Mouse (Mus musculus) layer of hippocampus, adult 18-20 months (tissue): Measurements from ENCODE around the gene Lamc2. TPM values are rescaled to one million over a fixed set of nuclear protein-coding genes. Genes with fewer than 3 reads are reported as not detected.

Source experiments
- DNase-seq, 2 experiments: peaks; one replicate each; pipeline ENCODE4 v3.0.0; 2022; ENCODE audit warnings: low spot score in 2 of 2
- long read RNA-seq: library from polyadenylated mRNA; stranded (forward); transcript quantifications from one replicate; pipeline ENCODE4 v2.0.0, GENCODE M21; 2021
- total RNA-seq, 2 experiments: library from RNA; stranded (reverse); gene quantifications; 2 replicates each; pipeline ENCODE4 v1.2.3; 2021

Gene Lamc2
- 1 to 10 TPM; 1.7 to 2.8 TPM for total RNA-seq
- long read RNA-seq, partial matches to known transcripts = 0 of 1 reads
- long read RNA-seq, other reads (novel, unspliced or antisense) = 1 of 1 reads

DNA sequence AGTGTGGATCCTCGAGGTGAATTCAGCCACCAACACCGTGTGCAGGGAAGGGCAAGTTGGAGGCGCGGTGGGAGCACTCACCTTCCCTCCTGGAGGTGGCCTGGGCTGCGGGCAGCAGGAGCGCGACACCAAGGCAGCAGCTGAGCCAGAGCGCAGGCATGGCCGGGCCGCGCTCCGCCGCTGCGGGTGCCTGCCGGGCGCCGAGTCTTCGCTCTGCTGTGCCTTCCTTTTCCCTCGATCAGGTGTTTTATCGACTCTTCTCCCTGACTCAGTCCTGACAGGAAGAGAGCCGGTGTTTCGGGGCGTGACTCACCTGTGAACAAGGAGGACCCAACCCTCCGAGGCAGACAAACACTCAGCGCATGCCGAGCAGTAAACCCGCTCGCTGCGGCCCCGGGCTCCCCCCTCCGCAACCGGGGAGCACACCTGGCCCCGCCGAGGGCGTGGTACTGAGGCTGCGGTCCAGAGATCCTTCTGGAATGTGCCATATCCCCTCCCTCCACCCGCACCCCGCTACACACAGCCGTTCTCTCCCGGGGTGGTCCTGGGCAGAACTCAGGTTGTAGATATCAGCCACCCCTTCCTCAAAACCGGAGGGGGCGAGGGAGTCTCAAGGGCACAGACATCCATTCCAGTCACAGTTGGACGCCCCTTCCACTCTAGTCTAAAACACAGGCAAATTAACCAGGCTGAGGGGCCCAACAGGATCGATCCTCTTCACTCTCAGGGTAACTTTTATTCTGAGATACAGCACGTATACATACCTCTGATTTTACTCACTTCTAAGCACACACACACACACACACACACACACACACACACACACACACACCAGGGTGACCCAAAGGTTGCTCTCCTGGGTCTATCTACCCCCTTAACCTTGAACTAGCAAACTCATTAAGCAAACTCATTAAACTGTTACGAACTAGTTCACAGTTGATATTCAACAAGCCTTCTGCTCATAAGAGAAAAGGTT, at the start of gene Lamc2:
Gene Lamc2 (minus strand): TSS at position 620 of the 976 bp plus-strand sequence.
- peak in 1 of 2 experiments; percentile 15 for DNase-seq

- DNase-seq = no peak
Observed at GRCm38 (mm10) chr1:153235576-153235975, 49.3 kb upstream of the Lamc2 start.

- no peak for DNase-seq
Observed at GRCm38 (mm10) chr1:153231681-153232080, 45.4 kb upstream of the Lamc2 start.

GRCm38 (mm10) chr1:153227916-153228315, 41.7 kb upstream of the Lamc2 start:
- DNase-seq = no peak

GRCm38 (mm10) chr1:153227096-153227495, 40.8 kb upstream of the Lamc2 start:
- no peak for DNase-seq

GRCm38 (mm10) chr1:153225786-153226725, 39.8 kb upstream of the Lamc2 start:
- DNase-seq = peak; percentile 39 to 68

DNA sequence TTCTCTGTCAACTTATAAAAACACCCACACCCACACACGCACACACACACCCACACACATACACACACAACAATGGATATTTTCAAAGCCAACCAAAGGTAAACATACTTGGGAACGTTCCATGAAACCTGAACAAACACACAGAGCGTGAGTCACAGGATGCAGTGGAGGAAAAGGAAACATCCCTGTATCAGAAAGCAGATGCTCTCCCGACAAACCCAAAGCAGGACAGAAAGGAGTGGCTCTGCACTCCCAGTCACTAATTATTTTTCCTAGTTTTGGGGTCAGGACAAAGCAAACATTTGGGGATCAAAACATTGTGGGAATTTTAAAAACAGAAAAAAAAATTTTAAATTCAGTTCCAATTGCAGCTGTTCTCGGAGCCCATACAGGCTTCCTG, 38.1 kb upstream of the Lamc2 start:
- DNase-seq = peak in 1 of 2 experiments; percentile 25

DNA sequence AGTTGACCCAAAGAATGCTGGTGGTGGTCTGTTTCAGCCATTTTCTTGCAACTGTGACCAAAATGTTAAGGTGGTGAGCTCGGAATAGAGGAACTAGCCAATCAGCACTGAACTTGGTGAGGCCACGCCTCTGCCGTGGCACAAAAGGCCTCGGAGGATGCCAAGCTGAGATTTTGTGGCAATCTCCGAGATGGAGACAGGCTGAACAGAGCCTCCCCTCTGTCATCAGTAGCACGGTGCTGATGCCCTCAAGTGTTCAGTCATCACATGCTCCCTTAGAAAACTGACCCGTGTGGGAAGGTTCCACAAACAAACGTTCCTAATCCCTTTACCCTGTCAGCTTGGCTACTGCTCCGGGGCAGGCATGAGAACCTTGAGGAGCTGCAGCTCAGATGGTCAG, 33.1 kb upstream of the Lamc2 start:
- no peak for DNase-seq

DNA sequence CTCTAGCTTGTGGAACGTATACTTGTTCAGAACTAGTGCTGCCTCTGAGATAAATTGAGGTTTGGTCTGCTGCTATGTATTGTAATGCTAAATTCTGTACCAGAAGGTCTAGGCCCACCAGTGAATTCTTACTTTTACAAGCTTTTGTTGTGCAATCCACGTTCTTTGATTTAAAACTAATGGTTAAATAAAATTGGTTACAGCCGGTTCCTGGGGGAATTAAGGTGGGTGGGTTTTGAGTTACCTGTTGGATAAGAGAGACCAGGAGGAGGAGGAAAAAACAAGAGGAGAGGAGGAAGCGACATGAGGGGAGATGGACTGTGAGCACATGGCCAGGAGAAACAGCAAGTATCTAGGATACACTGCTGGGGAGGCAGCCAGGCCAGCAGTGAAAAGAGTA, 30.3 kb upstream of the Lamc2 start:
- DNase-seq = no peak

DNA sequence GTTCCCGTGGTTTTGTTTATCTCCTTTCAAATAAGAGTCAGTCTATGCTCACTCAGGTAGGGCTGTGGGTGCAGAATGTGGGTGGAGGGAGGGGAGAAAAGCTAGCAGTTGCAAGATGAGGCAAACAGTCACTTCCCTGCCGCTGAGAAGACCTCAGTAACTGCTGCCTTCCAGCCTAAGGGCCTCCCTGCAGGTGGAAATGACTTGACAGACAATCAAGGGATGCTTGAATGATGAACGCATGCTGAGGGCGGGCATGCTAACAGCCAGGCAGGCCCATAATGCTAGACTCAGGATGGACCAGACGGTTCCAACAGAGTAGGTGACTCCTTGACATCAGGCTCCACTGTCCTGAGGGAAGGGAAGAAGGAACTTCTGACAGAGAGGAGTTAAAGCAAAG, 29.4 kb upstream of the Lamc2 start:
- DNase-seq = no peak

GRCm38 (mm10) chr1:153210992-153211391, 24.7 kb upstream of the Lamc2 start:
- DNase-seq = no peak

- DNase-seq = no peak
Observed at GRCm38 (mm10) chr1:153210198-153210597, 24.0 kb upstream of the Lamc2 start.

DNA sequence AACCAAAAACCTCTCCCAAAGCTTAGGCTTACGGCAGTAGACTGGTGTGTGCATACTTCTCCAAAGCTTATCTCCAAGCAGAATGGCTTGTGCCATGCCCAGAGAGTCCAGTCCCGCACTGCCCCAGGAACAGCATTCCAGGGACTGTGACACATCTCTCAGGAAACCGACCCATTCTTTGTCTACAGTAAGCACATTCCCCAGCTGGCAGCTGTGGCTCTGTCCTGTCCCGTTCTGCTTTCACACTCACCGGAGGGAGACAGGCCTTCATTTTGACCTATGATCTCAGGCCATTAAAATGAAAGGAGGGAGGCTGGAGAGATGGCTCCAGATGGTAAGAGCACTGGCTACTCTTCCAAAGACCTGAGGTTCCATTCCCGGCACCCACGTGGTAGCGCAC, 15.9 kb upstream of the Lamc2 start:
- DNase-seq = no peak

DNA sequence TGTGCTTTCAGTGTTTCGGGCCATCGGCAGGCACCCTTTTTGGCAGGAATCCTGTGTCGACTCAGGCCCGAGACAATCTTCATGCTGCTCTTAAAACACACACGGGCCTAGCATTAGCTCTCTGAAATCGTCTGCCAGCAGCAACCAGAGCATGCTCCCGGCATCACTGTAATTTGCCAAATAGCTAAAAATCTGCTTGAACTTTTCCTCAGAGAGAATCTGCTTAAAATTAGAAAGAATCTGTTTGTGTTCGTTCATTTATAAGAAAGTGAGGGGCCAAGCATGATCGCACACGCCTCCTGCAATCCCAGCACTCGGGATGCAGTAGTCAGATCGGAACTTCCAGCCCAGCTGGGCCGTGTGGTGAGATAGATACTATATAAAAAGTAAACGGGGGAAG, 15.2 kb upstream of the Lamc2 start:
- DNase-seq = peak in 1 of 2 experiments; percentile 34

GRCm38 (mm10) chr1:153197316-153197850, 11.1 kb upstream of the Lamc2 start:
- no peak for DNase-seq

- DNase-seq = no peak
Observed at GRCm38 (mm10) chr1:153192945-153193344, 6.7 kb upstream of the Lamc2 start.

DNA sequence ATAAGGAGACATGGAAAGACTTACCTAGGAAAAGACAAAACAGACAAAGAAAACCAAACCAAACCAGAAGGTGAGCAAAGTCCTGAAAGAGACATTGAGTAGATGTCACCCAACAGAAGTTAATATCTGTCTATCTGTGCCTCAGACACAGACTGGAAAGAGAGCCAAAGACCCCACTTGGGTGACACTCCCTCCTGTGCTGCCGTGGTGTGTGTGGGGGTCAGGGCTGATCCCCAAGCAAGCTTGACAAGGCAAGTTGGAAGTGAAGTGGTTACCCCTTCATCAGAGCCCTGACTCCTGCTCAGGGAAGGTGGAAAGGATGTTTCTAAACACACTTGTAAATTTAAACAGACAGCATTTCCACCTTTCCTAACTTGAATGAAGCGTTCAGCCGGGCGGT, 6.1 kb upstream of the Lamc2 start:
- no peak for DNase-seq

GRCm38 (mm10) chr1:153191943-153192329, 5.7 kb upstream of the Lamc2 start:
- DNase-seq = peak; percentile 29 to 74

GRCm38 (mm10) chr1:153191237-153191942, 5.1 kb upstream of the Lamc2 start:
- no peak for DNase-seq

- DNase-seq = no peak
Observed at GRCm38 (mm10) chr1:153188081-153188480, 1.8 kb upstream of the Lamc2 start.
